Mouse (Mus musculus): Measurements from ENCODE around the gene Car5a. TPM values are rescaled to one million over a fixed set of nuclear protein-coding genes. Genes with fewer than 3 reads are reported as not detected.

The Car5a gene
- polyA plus RNA-seq, 1 experiment from 2014 or later = 0.72 TPM

DNA sequence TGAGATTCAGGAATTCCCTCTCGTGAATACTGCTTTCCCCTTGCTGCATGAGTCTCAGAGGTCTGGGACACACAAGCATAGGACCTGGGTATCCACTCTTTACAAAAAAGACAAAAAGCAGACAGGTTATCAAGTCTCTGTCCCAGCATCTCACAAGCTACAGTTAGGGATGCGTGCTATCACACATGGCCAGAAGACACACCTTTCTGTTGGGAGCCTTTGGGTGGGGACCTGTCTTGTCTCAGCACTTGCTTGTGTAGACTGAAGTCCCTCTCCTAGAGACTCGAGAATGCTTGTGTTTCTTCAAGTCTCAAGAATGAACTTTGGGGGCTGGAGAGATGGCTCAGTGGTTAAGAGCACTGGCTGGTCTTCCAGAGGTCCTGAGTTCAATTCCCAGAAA is 31.9 kb downstream of the Car5a start:
- Histone ChIP-seq H3K4me3 (replicated peaks; ENCODE audit: low read length) (no peak overlapping the region), H3K36me3 (ENCODE audit: control insufficient read depth, insufficient read depth) (no peaks in the 10 kb centered on the region), H3K9me3 (ENCODE audit: control insufficient read depth, low read length) (no peaks in the 10 kb centered on the region), H3K4me2 (ENCODE audit: low read length) (no peak overlapping the region), H3K9ac (replicated peaks; ENCODE audit: low read depth, low read length) (no peak overlapping the region), H3K27ac (ENCODE audit: low read length) (no peak overlapping the region), H3K4me1 (replicated peaks; ENCODE audit: control insufficient read depth, insufficient read depth, low read length) (peaks cover 4% of the 10 kb centered on the region), H3K27me3 (replicated peaks; ENCODE audit: control insufficient read depth, insufficient read depth, low read length) (no peaks in the 10 kb centered on the region)
- no peak for ATAC-seq
- 58% methylated on average over 3 of the region's 3 CpGs for WGBS

DNA sequence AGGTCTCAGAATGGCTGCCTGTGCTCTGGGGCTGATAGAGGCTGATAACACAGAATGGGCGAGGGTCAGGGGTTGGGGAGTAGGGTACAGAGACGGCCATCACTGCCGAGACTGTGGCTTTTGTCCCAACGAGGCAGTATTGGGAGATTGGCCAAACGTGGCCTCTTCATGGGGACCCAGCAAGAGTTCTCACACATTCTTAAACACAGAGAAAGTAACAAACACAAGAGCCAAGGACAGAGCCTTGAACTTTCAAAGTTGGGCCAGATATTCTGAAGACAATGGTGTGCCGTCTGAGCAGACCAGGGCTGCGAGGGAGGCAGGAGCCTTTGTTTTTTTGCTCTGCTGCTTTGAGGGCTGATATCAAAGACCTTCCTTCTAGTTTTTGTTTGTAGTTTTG is 32.7 kb downstream of the Car5a start:
- Histone ChIP-seq H3K4me2 (ENCODE audit: low read length) (no peak overlapping the region), H3K27ac (ENCODE audit: low read length) (no peak overlapping the region), H3K27me3 (replicated peaks; ENCODE audit: control insufficient read depth, insufficient read depth, low read length) (no peaks in the 10 kb centered on the region), H3K36me3 (ENCODE audit: control insufficient read depth, insufficient read depth) (no peaks in the 10 kb centered on the region), H3K9me3 (ENCODE audit: control insufficient read depth, low read length) (no peaks in the 10 kb centered on the region), H3K4me1 (replicated peaks; ENCODE audit: control insufficient read depth, insufficient read depth, low read length) (peaks cover 5% of the 10 kb centered on the region), H3K9ac (replicated peaks; ENCODE audit: low read depth, low read length) (no peak overlapping the region), H3K4me3 (replicated peaks; ENCODE audit: low read length) (no peak overlapping the region)
- no peak for ATAC-seq
- 61% methylated on average over 7 of the region's 7 CpGs for WGBS

DNA sequence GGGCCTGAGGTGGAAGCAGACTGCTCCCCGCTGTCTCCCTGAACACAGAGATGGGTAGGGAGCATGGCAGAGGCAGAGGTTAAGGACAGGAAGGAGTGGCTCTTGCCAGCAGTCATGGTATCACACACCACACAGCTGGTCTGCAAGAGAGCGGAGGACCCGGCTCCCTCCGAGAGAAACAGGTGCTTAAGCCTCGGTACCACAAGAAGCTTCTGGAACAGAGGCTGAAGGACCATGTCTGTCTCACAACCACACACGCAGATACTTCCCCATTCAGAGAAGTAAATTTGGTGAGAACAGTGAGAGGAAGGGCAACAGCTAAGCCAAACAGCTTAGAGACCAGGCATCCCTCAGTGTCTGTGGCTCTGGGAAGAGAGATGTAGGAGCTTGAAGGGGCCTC is 33.3 kb downstream of the Car5a start:
- no peak for ATAC-seq
- H3K4me3 ChIP-seq (replicated peaks; ENCODE audit: low read length) = no peak overlapping the region
- WGBS = 90% methylated on average over 6 of the region's 6 CpGs
- no peaks in the 10 kb centered on the region for H3K27me3 ChIP-seq (replicated peaks; ENCODE audit: control insufficient read depth, insufficient read depth, low read length)
- H3K9ac ChIP-seq (replicated peaks; ENCODE audit: low read depth, low read length) = no peak overlapping the region
- H3K4me2 ChIP-seq (ENCODE audit: low read length) = no peak overlapping the region
- no peaks in the 10 kb centered on the region for H3K9me3 ChIP-seq (ENCODE audit: control insufficient read depth, low read length)
- H3K36me3 ChIP-seq (ENCODE audit: control insufficient read depth, insufficient read depth) = no peaks in the 10 kb centered on the region
- H3K4me1 ChIP-seq (replicated peaks; ENCODE audit: control insufficient read depth, insufficient read depth, low read length) = peaks cover 9% of the 10 kb centered on the region
- H3K27ac ChIP-seq (ENCODE audit: low read length) = no peak overlapping the region

DNA sequence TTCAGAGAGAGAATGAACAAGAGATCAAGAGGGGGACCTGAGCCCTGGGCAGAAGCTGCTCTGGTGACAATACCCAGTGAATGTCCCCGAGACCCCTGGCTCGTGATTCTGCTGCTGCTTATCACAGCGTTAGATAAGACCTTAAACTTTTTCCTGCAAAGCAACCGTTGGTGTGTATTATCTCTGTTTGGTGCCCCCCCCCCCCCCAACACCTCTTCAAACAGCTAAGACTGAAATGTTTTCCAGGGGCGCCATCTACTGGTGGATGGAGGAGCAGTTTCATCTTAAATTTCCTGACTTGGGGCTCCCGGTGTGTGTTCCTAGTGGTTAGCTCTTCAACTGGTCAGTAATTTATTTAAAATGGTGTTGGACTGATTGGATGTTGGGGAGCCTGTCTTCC is 35.0 kb downstream of the Car5a start:
- Histone ChIP-seq H3K36me3 (ENCODE audit: control insufficient read depth, insufficient read depth) (no peaks in the 10 kb centered on the region), H3K9ac (replicated peaks; ENCODE audit: low read depth, low read length) (no peak overlapping the region), H3K27me3 (replicated peaks; ENCODE audit: control insufficient read depth, insufficient read depth, low read length) (no peaks in the 10 kb centered on the region), H3K4me3 (replicated peaks; ENCODE audit: low read length) (no peak overlapping the region), H3K27ac (ENCODE audit: low read length) (no peak overlapping the region), H3K4me2 (ENCODE audit: low read length) (no peak overlapping the region), H3K4me1 (replicated peaks; ENCODE audit: control insufficient read depth, insufficient read depth, low read length) (peaks cover 22% of the 10 kb centered on the region), H3K9me3 (ENCODE audit: control insufficient read depth, low read length) (no peaks in the 10 kb centered on the region)
- 9% methylated on average over 6 of the region's 6 CpGs for WGBS
- no peak for ATAC-seq

DNA sequence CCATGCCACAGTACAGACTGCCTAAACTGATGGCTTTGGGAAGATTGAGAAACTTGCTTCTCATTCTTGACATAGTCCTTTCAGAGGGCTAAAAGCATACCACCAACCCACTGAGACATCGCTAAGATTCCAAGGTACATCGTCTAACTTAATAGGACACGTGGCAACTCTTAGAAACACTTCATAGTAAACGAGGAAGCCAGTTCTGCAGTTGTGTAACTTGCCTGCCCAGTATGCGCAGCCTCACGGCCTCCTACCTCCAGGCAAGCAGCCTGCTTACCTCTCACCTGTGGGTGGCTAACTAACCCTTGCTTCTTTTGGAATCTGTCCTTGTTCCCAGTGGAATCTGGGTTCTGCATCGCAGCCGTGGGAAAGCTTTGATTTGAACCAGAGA is 35.6 kb downstream of the Car5a start:
- no peaks in the 10 kb centered on the region for H3K27me3 ChIP-seq (replicated peaks; ENCODE audit: control insufficient read depth, insufficient read depth, low read length)
- no peaks in the 10 kb centered on the region for H3K36me3 ChIP-seq (ENCODE audit: control insufficient read depth, insufficient read depth)
- WGBS = 72% methylated on average over 8 of the region's 8 CpGs
- ATAC-seq = no peak
- no peak overlapping the region for H3K9ac ChIP-seq (replicated peaks; ENCODE audit: low read depth, low read length)
- H3K9me3 ChIP-seq (ENCODE audit: control insufficient read depth, low read length) = no peaks in the 10 kb centered on the region
- no peak overlapping the region for H3K4me3 ChIP-seq (replicated peaks; ENCODE audit: low read length)
- H3K4me1 ChIP-seq (replicated peaks; ENCODE audit: control insufficient read depth, insufficient read depth, low read length) = peaks cover 22% of the 10 kb centered on the region
- H3K27ac ChIP-seq (ENCODE audit: low read length) = no peak overlapping the region
- H3K4me2 ChIP-seq (ENCODE audit: low read length) = no peak overlapping the region

DNA sequence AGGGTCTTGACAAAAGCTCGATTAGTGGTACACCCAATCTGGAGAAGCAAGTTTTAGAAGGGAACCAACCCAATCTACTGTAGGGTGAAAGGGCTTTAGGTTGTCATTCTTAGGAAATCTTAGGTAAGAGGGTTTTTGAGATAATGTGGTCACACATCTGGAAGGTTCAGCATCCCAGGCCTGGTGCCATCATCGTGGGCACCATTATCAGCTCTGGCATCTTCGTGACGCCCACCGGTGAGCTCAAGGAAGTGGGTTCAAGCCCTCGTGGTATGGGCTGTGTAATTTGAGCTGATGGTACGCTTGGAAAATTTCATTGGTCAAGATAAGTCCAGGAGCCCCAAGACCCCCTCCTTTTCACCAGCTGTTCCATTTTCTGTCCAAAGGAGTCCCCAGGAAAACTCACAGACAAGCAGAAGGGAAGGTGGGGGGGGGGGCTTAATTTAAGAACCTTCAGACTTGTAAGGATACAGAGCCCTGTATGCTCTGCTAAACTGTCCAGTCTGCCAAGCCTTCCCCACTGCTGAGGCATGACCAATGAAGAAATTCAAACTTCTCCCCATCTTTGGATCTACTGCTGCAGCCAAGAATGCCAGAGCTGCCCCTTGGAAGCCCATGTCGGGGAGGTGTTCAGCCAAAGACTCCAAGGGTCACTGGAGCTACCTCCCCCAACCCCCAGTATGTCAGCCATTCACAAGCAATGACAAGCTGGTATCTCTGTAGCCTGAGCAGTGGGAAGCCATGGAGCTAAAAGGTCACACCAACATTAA is 36.1 kb downstream of the Car5a start:
- Histone ChIP-seq H3K4me1 (replicated peaks; ENCODE audit: control insufficient read depth, insufficient read depth, low read length) (peaks cover 22% of the 10 kb centered on the region), H3K4me3 (replicated peaks; ENCODE audit: low read length) (no peak overlapping the region), H3K4me2 (ENCODE audit: low read length) (no peak overlapping the region; the same call in 1 of the 2 replicates), H3K27ac (ENCODE audit: low read length) (no peak overlapping the region), H3K9me3 (ENCODE audit: control insufficient read depth, low read length) (no peaks in the 10 kb centered on the region), H3K36me3 (ENCODE audit: control insufficient read depth, insufficient read depth) (no peaks in the 10 kb centered on the region), H3K27me3 (replicated peaks; ENCODE audit: control insufficient read depth, insufficient read depth, low read length) (no peaks in the 10 kb centered on the region), H3K9ac (replicated peaks; ENCODE audit: low read depth, low read length) (no peak overlapping the region; the same call in 1 of the 2 replicates)
- WGBS = 68% methylated on average over 8 of the region's 8 CpGs
- ATAC-seq = no peak

DNA sequence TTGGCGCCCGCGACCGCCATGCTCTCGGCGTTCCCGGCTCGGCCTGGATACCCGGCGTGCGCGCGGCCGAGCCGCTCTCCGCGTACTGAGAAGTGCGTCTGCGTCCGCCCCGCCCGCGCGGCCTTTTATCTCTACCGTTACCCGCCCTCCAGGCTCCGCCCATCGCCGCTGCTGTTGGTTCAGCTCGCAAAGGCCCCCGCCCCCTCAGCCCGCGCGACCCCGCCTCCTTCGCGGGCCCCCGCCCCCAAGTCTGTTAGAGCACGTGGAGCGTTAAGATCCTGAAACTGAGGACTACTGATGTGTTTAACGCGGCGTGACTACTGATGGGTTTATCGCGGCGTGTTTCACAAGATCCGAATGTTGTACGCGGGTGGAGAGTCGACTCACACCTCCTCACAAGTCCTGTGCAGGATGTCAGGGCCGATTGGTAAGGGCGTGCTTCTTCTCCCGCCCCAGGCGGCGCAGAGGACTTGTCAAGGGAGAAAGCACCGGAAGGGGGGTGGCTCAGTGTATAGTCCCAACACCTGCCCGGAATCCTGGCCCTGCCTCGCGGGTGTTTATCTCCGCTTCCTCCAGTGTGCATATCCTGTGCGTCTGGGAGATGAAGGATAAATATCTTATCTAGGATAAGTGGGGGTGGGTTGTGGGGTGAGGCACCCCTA is 37.0 kb downstream of the Car5a start, which contains the start of gene Slc7a5:
Slc7a5 (minus strand) TSS at position 108 of the 662 bp plus-strand sequence.
- H3K9me3 ChIP-seq (ENCODE audit: control insufficient read depth, low read length) = no peaks in the 10 kb centered on the region
- H3K27me3 ChIP-seq (replicated peaks; ENCODE audit: control insufficient read depth, insufficient read depth, low read length) = no peaks in the 10 kb centered on the region
- ATAC-seq = peak; percentile 93
- H3K36me3 ChIP-seq (ENCODE audit: control insufficient read depth, insufficient read depth) = no peaks in the 10 kb centered on the region
- no peak within 1 kb of the TSS for H3K27ac ChIP-seq (ENCODE audit: low read length)
- H3K9ac ChIP-seq (replicated peaks; ENCODE audit: low read depth, low read length) = peak within 1 kb of the TSS; percentile 65
- peaks cover 22% of the 10 kb centered on the region for H3K4me1 ChIP-seq (replicated peaks; ENCODE audit: control insufficient read depth, insufficient read depth, low read length)
- peak within 1 kb of the TSS; percentile 96 for H3K4me2 ChIP-seq (ENCODE audit: low read length)
- H3K4me3 ChIP-seq (replicated peaks; ENCODE audit: low read length) = peak within 1 kb of the TSS; percentile 55
- WGBS = under 1% methylated on average over 61 of the region's 61 CpGs

DNA sequence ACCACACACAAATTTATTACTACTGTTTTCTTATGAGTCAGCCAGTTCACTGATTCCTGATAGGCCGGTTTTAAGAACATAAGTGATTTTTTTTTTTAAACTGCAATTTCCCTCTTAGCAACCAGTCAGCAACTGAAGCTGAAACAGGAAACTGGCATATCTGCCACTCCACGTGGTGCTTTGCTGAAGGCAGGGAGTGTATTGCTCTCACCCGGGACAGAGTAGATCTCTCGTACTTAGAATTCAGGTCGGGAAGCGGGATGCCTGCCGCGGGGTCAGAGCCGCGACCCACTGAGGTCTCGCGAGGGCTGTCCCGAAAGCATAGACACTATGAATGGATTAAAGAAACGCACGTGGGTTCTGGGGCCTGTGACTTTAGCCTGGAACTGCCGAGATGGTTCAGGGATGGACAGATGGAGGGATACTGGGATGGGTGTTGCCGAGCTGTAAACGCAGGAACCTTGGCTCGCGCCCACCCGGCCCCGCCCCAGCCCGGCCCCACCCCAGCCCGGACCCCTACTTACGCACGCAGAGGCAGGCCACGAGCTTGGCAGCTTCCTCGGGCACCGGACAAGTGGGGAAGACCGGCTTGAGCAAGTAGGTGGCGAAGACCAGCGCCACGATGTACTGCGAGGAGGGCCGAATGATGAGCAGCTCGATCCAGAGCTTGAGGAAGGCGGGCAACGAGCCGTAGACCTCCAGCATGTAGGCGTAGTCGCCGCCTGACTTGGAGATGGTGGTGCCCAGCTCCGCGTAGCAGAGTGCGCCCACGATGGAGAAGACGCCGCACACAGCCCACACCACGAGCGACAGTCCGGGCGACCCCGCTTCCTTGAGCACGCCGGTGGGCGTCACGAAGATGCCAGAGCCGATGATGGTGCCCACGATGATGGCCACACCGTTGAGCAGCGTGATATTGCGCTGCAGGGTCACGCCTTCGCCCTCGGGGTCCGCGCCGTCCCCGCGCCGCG is 37.9 kb downstream of the Car5a start:
- Histone ChIP-seq H3K4me2 (ENCODE audit: low read length) (peak overlapping the region; percentile 96), H3K4me3 (replicated peaks; ENCODE audit: low read length) (peak overlapping the region; percentile 55), H3K27me3 (replicated peaks; ENCODE audit: control insufficient read depth, insufficient read depth, low read length) (no peaks in the 10 kb centered on the region), H3K27ac (ENCODE audit: low read length) (no peak overlapping the region), H3K4me1 (replicated peaks; ENCODE audit: control insufficient read depth, insufficient read depth, low read length) (peaks cover 22% of the 10 kb centered on the region), H3K9me3 (ENCODE audit: control insufficient read depth, low read length) (no peaks in the 10 kb centered on the region), H3K9ac (replicated peaks; ENCODE audit: low read depth, low read length) (peak overlapping the region; percentile 65), H3K36me3 (ENCODE audit: control insufficient read depth, insufficient read depth) (no peaks in the 10 kb centered on the region)
- ATAC-seq = peak; percentile 61
- WGBS = under 1% methylated on average over 72 of the region's 72 CpGs

DNA sequence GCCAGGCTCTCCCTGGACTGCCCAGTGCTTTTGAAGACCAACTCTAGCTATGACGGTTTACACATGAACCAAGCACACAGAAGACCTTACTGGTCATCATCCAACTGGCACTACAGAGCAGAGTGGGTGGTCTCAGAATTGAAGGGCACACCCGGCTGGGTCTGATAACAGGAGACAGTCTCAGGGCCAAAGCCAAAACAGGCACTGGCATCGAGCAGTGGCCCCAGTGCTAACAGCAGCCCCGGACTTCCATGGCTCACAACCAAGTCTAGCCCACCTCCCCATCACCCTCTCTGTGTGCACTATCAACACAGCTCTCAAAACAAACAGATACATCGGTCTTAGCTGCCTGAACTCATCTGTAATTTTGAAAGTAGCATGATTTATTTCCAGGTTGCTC is 38.8 kb downstream of the Car5a start:
- Histone ChIP-seq H3K27me3 (replicated peaks; ENCODE audit: control insufficient read depth, insufficient read depth, low read length) (no peaks in the 10 kb centered on the region), H3K9ac (replicated peaks; ENCODE audit: low read depth, low read length) (peak overlapping the region; percentile 12; the same call in 1 of the 2 replicates), H3K9me3 (ENCODE audit: control insufficient read depth, low read length) (no peaks in the 10 kb centered on the region), H3K4me2 (ENCODE audit: low read length) (peak overlapping the region; percentile 96), H3K27ac (ENCODE audit: low read length) (no peak overlapping the region), H3K36me3 (ENCODE audit: control insufficient read depth, insufficient read depth) (no peaks in the 10 kb centered on the region), H3K4me3 (replicated peaks; ENCODE audit: low read length) (peak overlapping the region; percentile 55), H3K4me1 (replicated peaks; ENCODE audit: control insufficient read depth, insufficient read depth, low read length) (peaks cover 22% of the 10 kb centered on the region)
- WGBS = 25% methylated on average over 5 of the region's 5 CpGs
- no peak for ATAC-seq

Measured in forebrain, embryonic 16.5 days (tissue).